Mouse (Mus musculus) CH12.LX (cell line): ENCODE data around the gene Gm9999. TPM values are rescaled to one million over a fixed set of nuclear protein-coding genes. Genes with fewer than 3 reads are reported as not detected.
A peak's percentile ranks its signal among the peaks of the same experiment; 100 is the strongest.

Experiments used
- DNase-seq: peaks from one replicate; pipeline ENCODE4 v3.0.0-alpha.2; 2013; ENCODE audit errors: extremely low read depth
- H3K27ac ChIP-seq: 2 replicates; pipeline ENCODE4 v1.5.1; 2012; ENCODE audit warnings: low read depth, mild to moderate bottlenecking, control low read depth, moderate library complexity; ENCODE audit not compliant: insufficient read depth
- H3K27me3 ChIP-seq: replicated peaks from 2 replicates; pipeline ENCODE3; 2012; ENCODE audit warnings: inconsistent platforms
- H3K36me3 ChIP-seq, 2 experiments: replicated peaks in 1 of 2; 2 replicates each; pipeline versions ENCODE3 to v1.6.1; 2012; ENCODE audit warnings: inconsistent platforms in 1 of 2, low read length in 1 of 2, mild to moderate bottlenecking in 1 of 2, mixed read lengths in 1 of 2, moderate library complexity in 1 of 2; ENCODE audit not compliant: control insufficient read depth in 1 of 2, insufficient read depth in 1 of 2
- H3K4me1 ChIP-seq, 2 experiments: 2 replicates each; pipeline ENCODE4 v1.6.1; 2012; ENCODE audit warnings: inconsistent platforms in 1 of 2, moderate library complexity in 1 of 2; ENCODE audit not compliant: insufficient read depth in 2 of 2, control insufficient read depth in 1 of 2
- H3K4me2 ChIP-seq: 2 replicates; pipeline ENCODE4 v1.6.1; 2012; ENCODE audit warnings: low read depth, mild to moderate bottlenecking, control low read depth; ENCODE audit not compliant: poor library complexity, insufficient read depth, severe bottlenecking
- H3K4me3 ChIP-seq, 3 experiments: fragments of 150-350 bp in 1 of 3; sonication (generic) in 1 of 3; replicated peaks in 1 of 3; 2 replicates each; pipeline versions ENCODE3 to v1.5.1; 2011 to 2012; ENCODE audit warnings: low read depth in 2 of 3, low read length in 2 of 3, mild to moderate bottlenecking in 2 of 3, moderate library complexity in 2 of 3, control low read depth in 1 of 3, improper control_type of control experiment in 1 of 3, inconsistent platforms in 1 of 3, mixed read lengths in 1 of 3; ENCODE audit not compliant: poor library complexity in 1 of 3
- H3K79me2 ChIP-seq: replicated peaks from 2 replicates; pipeline ENCODE4 v1.6.1; 2012; ENCODE audit warnings: mild to moderate bottlenecking, moderate library complexity; ENCODE audit not compliant: control insufficient read depth, poor library complexity, insufficient read depth, severe bottlenecking; ENCODE audit errors: extremely low read depth
- H3K9ac ChIP-seq: 2 replicates; pipeline ENCODE4 v1.6.1; 2012; ENCODE audit warnings: low read depth, mild to moderate bottlenecking, control low read depth, moderate library complexity; ENCODE audit not compliant: insufficient read depth
- H3K9me3 ChIP-seq: replicated peaks from 2 replicates; pipeline ENCODE3; 2012; ENCODE audit warnings: low read length, inconsistent platforms, mixed read lengths
- BHLHE40 ChIP-seq: IDR thresholded peaks from 2 replicates; pipeline ENCODE4 v1.6.1; 2011; ENCODE audit warnings: mild to moderate bottlenecking, low read depth, low read length, improper control_type of control experiment
- CHD1 ChIP-seq: IDR thresholded peaks from 2 replicates; pipeline ENCODE4 v1.6.1; 2012; ENCODE audit warnings: low read depth, low read length, improper control_type of control experiment, inconsistent platforms
- CHD2 ChIP-seq: IDR thresholded peaks from 2 replicates; pipeline ENCODE4 v1.6.1; 2011; ENCODE audit warnings: low read length, improper control_type of control experiment
- CTCF ChIP-seq, 2 experiments: IDR thresholded peaks in 1 of 2; conservative IDR thresholded peaks in 1 of 2; 2 replicates each; pipeline ENCODE4 v1.5.1; 2011 to 2012; ENCODE audit warnings: low read depth in 2 of 2, low read length in 2 of 2, improper control_type of control experiment in 1 of 2, inconsistent platforms in 1 of 2, mild to moderate bottlenecking in 1 of 2, moderate library complexity in 1 of 2
- E2F4 ChIP-seq: IDR thresholded peaks from 2 replicates; pipeline ENCODE4 v1.6.1; 2011; ENCODE audit warnings: low read depth, low read length, improper control_type of control experiment; ENCODE audit not compliant: insufficient replicate concordance
- ELF1 ChIP-seq: IDR thresholded peaks from 2 replicates; pipeline ENCODE4 v1.6.1; 2014; ENCODE audit warnings: low read depth, mild to moderate bottlenecking, inconsistent platforms, low read length, improper control_type of control experiment
- EP300 ChIP-seq: IDR thresholded peaks from 2 replicates; pipeline ENCODE4 v1.6.1; 2011; ENCODE audit warnings: low read length, improper control_type of control experiment
- ETS1 ChIP-seq: conservative IDR thresholded peaks from 2 replicates; pipeline ENCODE4 v1.6.1; 2012; ENCODE audit warnings: low read depth, mild to moderate bottlenecking, inconsistent platforms, low read length, improper control_type of control experiment, moderate library complexity
- GABPA ChIP-seq: IDR thresholded peaks from 2 replicates; pipeline ENCODE4 v1.6.1; 2012; ENCODE audit warnings: low read depth, low read length, improper control_type of control experiment, inconsistent platforms; ENCODE audit not compliant: insufficient replicate concordance
- HCFC1 ChIP-seq: IDR thresholded peaks from 2 replicates; pipeline ENCODE4 v1.6.1; 2012; ENCODE audit warnings: low read depth, mild to moderate bottlenecking, inconsistent platforms, low read length, improper control_type of control experiment
- IRF4 ChIP-seq: IDR thresholded peaks from 2 replicates; pipeline ENCODE4 v1.6.1; 2014; ENCODE audit warnings: low read depth, mild to moderate bottlenecking, inconsistent platforms, low read length, improper control_type of control experiment
- JUN ChIP-seq: IDR thresholded peaks from 2 replicates; pipeline ENCODE4 v1.6.1; 2011; ENCODE audit warnings: low read depth, mild to moderate bottlenecking, low read length, improper control_type of control experiment, moderate library complexity; ENCODE audit not compliant: insufficient read depth
- KAT2A ChIP-seq: IDR thresholded peaks from 2 replicates; pipeline ENCODE4 v1.6.1; 2012; ENCODE audit warnings: low read length, improper control_type of control experiment, inconsistent platforms; ENCODE audit not compliant: insufficient replicate concordance
- MAFK ChIP-seq: IDR thresholded peaks from 2 replicates; pipeline ENCODE4 v1.6.1; 2011; ENCODE audit warnings: low read length, improper control_type of control experiment; ENCODE audit not compliant: insufficient replicate concordance
- MAX ChIP-seq: IDR thresholded peaks from 2 replicates; pipeline ENCODE4 v1.6.1; 2011; ENCODE audit warnings: low read length, improper control_type of control experiment
- MAZ ChIP-seq: IDR thresholded peaks from 2 replicates; pipeline ENCODE4 v1.6.1; 2012; ENCODE audit warnings: low read depth, mild to moderate bottlenecking, inconsistent platforms, low read length, improper control_type of control experiment, moderate library complexity
- MEF2A ChIP-seq: IDR thresholded peaks from 2 replicates; pipeline ENCODE4 v1.6.1; 2014; ENCODE audit warnings: low read depth, mild to moderate bottlenecking, inconsistent platforms, low read length, improper control_type of control experiment, borderline replicate concordance
- MXI1 ChIP-seq: IDR thresholded peaks from 2 replicates; pipeline ENCODE4 v1.6.1; 2011; ENCODE audit warnings: mild to moderate bottlenecking, low read depth, low read length, improper control_type of control experiment
- MYC ChIP-seq: IDR thresholded peaks from 2 replicates; pipeline ENCODE4 v1.6.1; 2011; ENCODE audit warnings: low read depth, mild to moderate bottlenecking, improper control_type of control experiment, low read length
- PAX5 ChIP-seq: IDR thresholded peaks from 2 replicates; pipeline ENCODE4 v1.6.1; 2012; ENCODE audit warnings: low read length, inconsistent platforms, mixed read lengths
- POLR2A ChIP-seq: IDR thresholded peaks from 2 replicates; pipeline ENCODE4 v1.6.1; 2011; ENCODE audit warnings: low read depth, mild to moderate bottlenecking, improper control_type of control experiment, low read length
- POLR2AphosphoS2 ChIP-seq: IDR thresholded peaks from 2 replicates; pipeline ENCODE4 v1.6.1; 2011; ENCODE audit warnings: low read depth, low read length, improper control_type of control experiment
- RAD21 ChIP-seq: IDR thresholded peaks from 2 replicates; pipeline ENCODE4 v1.6.1; 2011; ENCODE audit warnings: low read depth, mild to moderate bottlenecking, low read length, improper control_type of control experiment, moderate library complexity
- RCOR1 ChIP-seq: conservative IDR thresholded peaks from 2 replicates; pipeline ENCODE4 v1.6.1; 2012; ENCODE audit warnings: low read depth, mild to moderate bottlenecking, inconsistent platforms, low read length, improper control_type of control experiment
- SIN3A ChIP-seq: IDR thresholded peaks from 2 replicates; pipeline ENCODE4 v1.6.1; 2012; ENCODE audit warnings: low read length, improper control_type of control experiment, inconsistent platforms
- SMC3 ChIP-seq: IDR thresholded peaks from 2 replicates; pipeline ENCODE4 v1.6.1; 2011; ENCODE audit warnings: low read depth, low read length, improper control_type of control experiment
- TBP ChIP-seq: conservative IDR thresholded peaks from 2 replicates; pipeline ENCODE4 v1.6.1; 2011; ENCODE audit warnings: low read depth, low read length, improper control_type of control experiment
- UBTF ChIP-seq: IDR thresholded peaks from 2 replicates; pipeline ENCODE4 v1.6.1; 2012; ENCODE audit warnings: low read depth, mild to moderate bottlenecking, inconsistent platforms, low read length, improper control_type of control experiment, moderate library complexity
- USF1 ChIP-seq: IDR thresholded peaks from 2 replicates; pipeline ENCODE4 v1.6.1; 2014; ENCODE audit warnings: low read depth, mild to moderate bottlenecking, inconsistent platforms, low read length, improper control_type of control experiment
- USF2 ChIP-seq: conservative IDR thresholded peaks from 2 replicates; pipeline ENCODE4 v1.6.1; 2011; ENCODE audit warnings: low read depth, low read length, improper control_type of control experiment
- ZC3H11A ChIP-seq: IDR thresholded peaks from 2 replicates; pipeline ENCODE4 v1.6.1; 2012; ENCODE audit warnings: low read depth, mild to moderate bottlenecking, inconsistent platforms, low read length, improper control_type of control experiment
- ZKSCAN1 ChIP-seq: IDR thresholded peaks from 2 replicates; pipeline ENCODE4 v1.6.1; 2012; ENCODE audit warnings: low read depth, inconsistent platforms, low read length, improper control_type of control experiment, borderline replicate concordance
- ZNF384 ChIP-seq: IDR thresholded peaks from 2 replicates; pipeline ENCODE4 v1.6.1; 2012; ENCODE audit warnings: low read depth, low read length, improper control_type of control experiment, inconsistent platforms
- dilution Hi-C: fragments of 300-500 bp; cut with MboI; formaldehyde crosslinking; loops from 2 replicates; pipeline ENCODE4 v1.14.3; 2020; ENCODE audit warnings: low sequenced_read_pairs; ENCODE audit not compliant: extremely low pct_unique_long_range_greater_than_20kb, extremely low pct_ligation_motif_present
- in situ Hi-C: fragments of 300-500 bp; cut with MboI; formaldehyde crosslinking; loops from 3 replicates; pipeline ENCODE4 v1.14.3; 2019; ENCODE audit warnings: low sequenced_read_pairs, low pct_ligation_motif_present, low pct_unique_long_range_greater_than_20kb, mixed read lengths
- polyA plus RNA-seq: library from polyadenylated mRNA; unstranded; fragments of >175 nt; gene quantifications from 2 replicates; pipeline ENCODE4 v1.2.1, GENCODE M21; 2012; ENCODE audit warnings: low read depth; ENCODE audit not compliant: insufficient read length
- total RNA-seq, 2 experiments: library from RNA; depleted of rRNA; stranded (reverse); fragments of 300-350 nt in 1 of 2; fragments of >200 nt in 1 of 2; gene quantifications; 2 replicates each; pipeline ENCODE4 v1.2.3; 2012 to 2014

Gene Gm9999
- total and polyA plus RNA-seq, 3 experiments = not detected

- TF ChIP-seq USF1 (no peak), E2F4 (peak; percentile 78; the same call in 1 of the 2 replicates), GABPA (peak; percentile 43; the same call in 1 of the 2 replicates), JUN (peak; percentile 29; the same call in 1 of the 2 replicates), MXI1 (peak; percentile 93), MEF2A (peak; percentile 82), EP300 (no peak), HCFC1 (peak; percentile 89), MAFK (peak; percentile 46; the same call in 1 of the 2 replicates), SMC3 (no peak), ELF1 (peak; percentile 97), ZKSCAN1 (no peak)
- TF ChIP-seq, all 38 proteins: peak for 26
These were observed 25.0 kb downstream of the Gm9999 start, which contains the start of gene Spty2d1 (continued) for GRCm38 (mm10) chr7:47008168-47008993.

- Histone ChIP-seq H3K9ac (0 out of 2 replicates have a peak overlapping the region, but pooled peaks have one; percentile 0), H3K4me1 (peaks cover 6 to 43% of the 10 kb centered on the region in 2 experiments), H3K27me3 (no peaks in the 10 kb centered on the region), H3K79me2 (no peaks in the 10 kb centered on the region), H3K4me3 (peak overlapping the region in 2 of 3 experiments; percentile 0 to 19), H3K36me3 (no peaks in the 10 kb centered on the region), H3K27ac (peak overlapping the region; percentile 12), H3K9me3 (no peaks in the 10 kb centered on the region), H3K4me2 (peak overlapping the region; percentile 39)
- DNase-seq = peak; percentile 57
- in situ Hi-C loops (no loop called here), dilution Hi-C loops (no loop called here)
- no peak for TF ChIP-seq ZKSCAN1
- no peak for TF ChIP-seq ZC3H11A
- TF ChIP-seq SIN3A = no peak
- no peak for TF ChIP-seq USF2
- no peak for TF ChIP-seq SMC3
- no peak for TF ChIP-seq TBP
- TF ChIP-seq E2F4 = no peak
- no peak for TF ChIP-seq ZNF384
- no peak for TF ChIP-seq POLR2A
- 0 out of 2 replicates have a peak, but pooled peaks have one; percentile 16 for TF ChIP-seq ETS1
- 0 out of 2 replicates have a peak, but pooled peaks have one; percentile 38 for TF ChIP-seq MAX
- TF ChIP-seq RAD21 = no peak
- no peak for TF ChIP-seq JUN
- peak; percentile 52; the same call in 1 of the 2 replicates for TF ChIP-seq MAZ
- no peak for TF ChIP-seq CHD2
- no peak for TF ChIP-seq IRF4
- TF ChIP-seq KAT2A = no peak
- TF ChIP-seq UBTF = no peak
- peak; percentile 41; the same call in 1 of the 2 replicates for TF ChIP-seq MYC
- TF ChIP-seq PAX5 = no peak
- TF ChIP-seq POLR2AphosphoS2 = no peak
- TF ChIP-seq HCFC1 = no peak
- TF ChIP-seq MAFK = 0 out of 2 replicates have a peak, but pooled peaks have one; percentile 59
- no peak for TF ChIP-seq CHD1
- no peak for TF ChIP-seq EP300
- TF ChIP-seq MXI1 = no peak
- no peak for TF ChIP-seq RCOR1
- TF ChIP-seq BHLHE40 = peak; percentile 55
- TF ChIP-seq CTCF (conservative IDR thresholded peaks at IDR 0.05 in 1 of 2, IDR thresholded peaks at IDR 0.05 in 1 of 2; ENCODE audit: low read depth in 2 of 2, low read length in 2 of 2) = no peak
These were observed 29.9 kb downstream of the Gm9999 start for GRCm38 (mm10) chr7:47013131-47013767.
